Mouse (Mus musculus): ENCODE results near the gene Hus1. TPM values are rescaled to one million over a fixed set of nuclear protein-coding genes. Genes with fewer than 3 reads are reported as not detected.

Hus1 gene
- polyA plus RNA-seq, 1 experiment from 2014 or later = 25.6 TPM

- Histone ChIP-seq H3K9me3 (ENCODE audit: low read depth, low read length) (no peaks in the 10 kb centered on the region), H3K4me1 (ENCODE audit: insufficient read depth) (no peaks in the 10 kb centered on the region), H3K4me3 (ENCODE audit: low read depth, low read length) (peak within 1 kb of the TSS; percentile 48), H3K27me3 (ENCODE audit: insufficient read depth, low read length) (peaks cover 7% of the 10 kb centered on the region; the same call in 1 of the 2 replicates), H3K36me3 (ENCODE audit: insufficient read depth) (no peaks in the 10 kb centered on the region), H3K27ac (ENCODE audit: low read depth) (no peak within 1 kb of the TSS), H3K4me2 (peak within 1 kb of the TSS; percentile 97), H3K9ac (peak within 1 kb of the TSS; percentile 41)
- under 1% methylated on average over 18 of the region's 18 CpGs for WGBS
- no peak for DNase-seq
- no peak for TF ChIP-seq CTCF (IDR thresholded peaks at IDR 0.05; ENCODE audit: low read depth)
- ATAC-seq (ENCODE audit: insufficient read depth) = no peak; the same call in 1 of the 2 replicates
These were observed 37.7 kb upstream of the Hus1 start, which contains the start of gene Sun3 for GRCm38 (mm10) chr11:9048703-9049060. Gene Sun3 (minus strand): TSS chr11:9048991.

GRCm38 (mm10) chr11:9048011-9048702 lies 37.2 kb upstream of the Hus1 start, which contains the start of gene Gm11992:
Gene Gm11992 (plus strand): TSS chr11:9048594.
- H3K4me2 ChIP-seq = peak within 1 kb of the TSS; percentile 97
- peak within 1 kb of the TSS; percentile 48 for H3K4me3 ChIP-seq (ENCODE audit: low read depth, low read length)
- DNase-seq (peak; percentile 95), ATAC-seq (ENCODE audit: insufficient read depth) (peak; percentile 100)
- no peaks in the 10 kb centered on the region for H3K36me3 ChIP-seq (ENCODE audit: insufficient read depth)
- no peak for TF ChIP-seq CTCF (IDR thresholded peaks at IDR 0.05; ENCODE audit: low read depth)
- 4% methylated on average over 21 of the region's 21 CpGs for WGBS
- no peak within 1 kb of the TSS for H3K27ac ChIP-seq (ENCODE audit: low read depth)
- H3K9ac ChIP-seq = peak within 1 kb of the TSS; percentile 41
- H3K27me3 ChIP-seq (ENCODE audit: insufficient read depth, low read length) = peaks cover 7% of the 10 kb centered on the region; the same call in 1 of the 2 replicates
- H3K9me3 ChIP-seq (ENCODE audit: low read depth, low read length) = no peaks in the 10 kb centered on the region
- no peaks in the 10 kb centered on the region for H3K4me1 ChIP-seq (ENCODE audit: insufficient read depth)

GRCm38 (mm10) chr11:9047044-9047443 lies 36.1 kb upstream of the Hus1 start:
- H3K9ac ChIP-seq = no peak overlapping the region
- H3K9me3 ChIP-seq (ENCODE audit: low read depth, low read length) = no peaks in the 10 kb centered on the region
- H3K4me3 ChIP-seq (ENCODE audit: low read depth, low read length) = no peak overlapping the region
- H3K4me2 ChIP-seq = no peak overlapping the region
- DNase-seq (peak; percentile 23), ATAC-seq (ENCODE audit: insufficient read depth) (no peak)
- no peak for TF ChIP-seq CTCF (IDR thresholded peaks at IDR 0.05; ENCODE audit: low read depth)
- 43% methylated on average over 5 of the region's 5 CpGs for WGBS
- H3K27ac ChIP-seq (ENCODE audit: low read depth) = no peak overlapping the region
- peaks cover 7% of the 10 kb centered on the region; the same call in 1 of the 2 replicates for H3K27me3 ChIP-seq (ENCODE audit: insufficient read depth, low read length)
- H3K36me3 ChIP-seq (ENCODE audit: insufficient read depth) = no peaks in the 10 kb centered on the region
- no peaks in the 10 kb centered on the region for H3K4me1 ChIP-seq (ENCODE audit: insufficient read depth)

GRCm38 (mm10) chr11:9046546-9046945 lies 35.6 kb upstream of the Hus1 start:
- no peak for TF ChIP-seq CTCF (IDR thresholded peaks at IDR 0.05; ENCODE audit: low read depth)
- Histone ChIP-seq H3K4me3 (ENCODE audit: low read depth, low read length) (no peak overlapping the region), H3K27me3 (ENCODE audit: insufficient read depth, low read length) (peaks cover 7% of the 10 kb centered on the region; the same call in 1 of the 2 replicates), H3K27ac (ENCODE audit: low read depth) (no peak overlapping the region), H3K4me1 (ENCODE audit: insufficient read depth) (no peaks in the 10 kb centered on the region), H3K9ac (no peak overlapping the region), H3K4me2 (no peak overlapping the region), H3K9me3 (ENCODE audit: low read depth, low read length) (no peaks in the 10 kb centered on the region), H3K36me3 (ENCODE audit: insufficient read depth) (no peaks in the 10 kb centered on the region)
- no peak for DNase-seq
- ATAC-seq (ENCODE audit: insufficient read depth) = no peak
- WGBS = 79% methylated on average over 2 of the region's 2 CpGs

DNA sequence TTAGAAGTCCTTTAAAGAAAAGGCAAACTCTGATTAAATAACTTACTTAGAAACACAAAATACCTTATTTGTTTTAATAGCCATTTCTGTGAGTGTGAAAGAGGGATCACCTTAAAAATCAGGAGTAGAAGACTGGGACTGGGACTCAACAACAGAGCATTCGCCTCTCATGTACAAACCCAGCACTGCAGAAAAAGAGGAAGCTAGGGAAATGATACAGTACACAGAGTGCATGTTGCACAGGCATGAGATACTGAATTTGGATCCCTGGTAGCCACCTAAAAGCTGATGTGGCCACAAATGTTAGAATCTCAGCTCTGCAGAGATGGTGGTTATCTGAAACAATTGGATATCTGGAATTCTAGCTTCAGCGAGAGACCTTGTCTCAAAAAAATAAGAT lies 20.5 kb upstream of the Hus1 start:
- no peaks in the 10 kb centered on the region for H3K9me3 ChIP-seq (ENCODE audit: low read depth, low read length)
- H3K4me3 ChIP-seq (ENCODE audit: low read depth, low read length) = no peak overlapping the region
- H3K9ac ChIP-seq = no peak overlapping the region
- DNase-seq (no peak), ATAC-seq (ENCODE audit: insufficient read depth) (no peak)
- TF ChIP-seq CTCF (IDR thresholded peaks at IDR 0.05; ENCODE audit: low read depth) = no peak
- H3K4me1 ChIP-seq (ENCODE audit: insufficient read depth) = no peaks in the 10 kb centered on the region
- no peak overlapping the region for H3K4me2 ChIP-seq
- H3K36me3 ChIP-seq (ENCODE audit: insufficient read depth) = no peaks in the 10 kb centered on the region
- no peaks in the 10 kb centered on the region for H3K27me3 ChIP-seq (ENCODE audit: insufficient read depth, low read length)
- H3K27ac ChIP-seq (ENCODE audit: low read depth) = no peak overlapping the region
- 76% methylated on average over 2 of the region's 2 CpGs for WGBS

GRCm38 (mm10) chr11:9025211-9025610 lies 14.2 kb upstream of the Hus1 start:
- no peak for ATAC-seq (ENCODE audit: insufficient read depth)
- no peak overlapping the region for H3K4me3 ChIP-seq (ENCODE audit: low read depth, low read length)
- no peaks in the 10 kb centered on the region for H3K36me3 ChIP-seq (ENCODE audit: insufficient read depth)
- no peak for TF ChIP-seq CTCF (IDR thresholded peaks at IDR 0.05; ENCODE audit: low read depth)
- WGBS = 65% methylated on average over 3 of the region's 3 CpGs
- no peak for DNase-seq
- no peaks in the 10 kb centered on the region for H3K9me3 ChIP-seq (ENCODE audit: low read depth, low read length)
- H3K27me3 ChIP-seq (ENCODE audit: insufficient read depth, low read length) = no peaks in the 10 kb centered on the region
- no peak overlapping the region for H3K27ac ChIP-seq (ENCODE audit: low read depth)
- no peak overlapping the region for H3K4me2 ChIP-seq
- no peaks in the 10 kb centered on the region for H3K4me1 ChIP-seq (ENCODE audit: insufficient read depth)
- H3K9ac ChIP-seq = no peak overlapping the region

GRCm38 (mm10) chr11:9024782-9025181 lies 13.8 kb upstream of the Hus1 start:
- DNase-seq (no peak), ATAC-seq (ENCODE audit: insufficient read depth) (no peak)
- H3K4me1 ChIP-seq (ENCODE audit: insufficient read depth) = no peaks in the 10 kb centered on the region
- H3K4me2 ChIP-seq = no peak overlapping the region
- no peak overlapping the region for H3K9ac ChIP-seq
- no peaks in the 10 kb centered on the region for H3K36me3 ChIP-seq (ENCODE audit: insufficient read depth)
- TF ChIP-seq CTCF (IDR thresholded peaks at IDR 0.05; ENCODE audit: low read depth) = no peak
- no peak overlapping the region for H3K27ac ChIP-seq (ENCODE audit: low read depth)
- 65% methylated on average over 7 of the region's 7 CpGs for WGBS
- H3K27me3 ChIP-seq (ENCODE audit: insufficient read depth, low read length) = no peaks in the 10 kb centered on the region
- H3K4me3 ChIP-seq (ENCODE audit: low read depth, low read length) = no peak overlapping the region
- H3K9me3 ChIP-seq (ENCODE audit: low read depth, low read length) = no peaks in the 10 kb centered on the region

All from lung, embryonic 14.5 days (tissue).